Mouse (Mus musculus) urinary bladder, postnatal 10 days (tissue): Measurements from ENCODE around the gene Galnt6.
A peak's percentile ranks its signal among the peaks of the same experiment; 100 is the strongest.

Experiments used
- DNase-seq: peaks from one replicate; pipeline ENCODE4 v3.0.0; 2022; ENCODE audit warnings: low spot score

Galnt6 gene

GRCm38 (mm10) chr15:100683041-100683440 is 46.1 kb downstream of the Galnt6 start:
- DNase-seq = peak; percentile 39

- DNase-seq = no peak
Measured at GRCm38 (mm10) chr15:100681770-100682169, 47.4 kb downstream of the Galnt6 start.

GRCm38 (mm10) chr15:100680381-100680780 is 48.8 kb downstream of the Galnt6 start:
- DNase-seq = no peak

GRCm38 (mm10) chr15:100679005-100679404 is 50.2 kb downstream of the Galnt6 start:
- DNase-seq = no peak

- no peak for DNase-seq
Measured at GRCm38 (mm10) chr15:100678581-100678980, 50.6 kb downstream of the Galnt6 start.

- DNase-seq = no peak
Measured at GRCm38 (mm10) chr15:100677675-100678074, 51.5 kb downstream of the Galnt6 start.

GRCm38 (mm10) chr15:100676521-100676920 is 52.7 kb downstream of the Galnt6 start:
- no peak for DNase-seq

- DNase-seq = no peak
Measured at GRCm38 (mm10) chr15:100675486-100675885, 53.7 kb downstream of the Galnt6 start.

- DNase-seq = no peak
Measured at GRCm38 (mm10) chr15:100674566-100674965, 54.6 kb downstream of the Galnt6 start.

GRCm38 (mm10) chr15:100673585-100674391 is 55.4 kb downstream of the Galnt6 start:
- no peak for DNase-seq

GRCm38 (mm10) chr15:100670833-100671232 is 58.3 kb downstream of the Galnt6 start:
- DNase-seq = no peak

GRCm38 (mm10) chr15:100670004-100670403 is 59.2 kb downstream of the Galnt6 start:
- DNase-seq = no peak

GRCm38 (mm10) chr15:100669337-100669736 is 59.8 kb downstream of the Galnt6 start, which contains the start of gene Bin2:
Gene Bin2 (minus strand): TSS chr15:100669553.
- DNase-seq = no peak

GRCm38 (mm10) chr15:100667871-100668545 is 61.2 kb downstream of the Galnt6 start:
- no peak for DNase-seq

GRCm38 (mm10) chr15:100667420-100667819 is 61.8 kb downstream of the Galnt6 start:
- no peak for DNase-seq

GRCm38 (mm10) chr15:100666851-100667250 is 62.3 kb downstream of the Galnt6 start:
- no peak for DNase-seq

GRCm38 (mm10) chr15:100666219-100666696 is 62.9 kb downstream of the Galnt6 start:
- DNase-seq = no peak

GRCm38 (mm10) chr15:100665411-100666218 is 63.6 kb downstream of the Galnt6 start:
- DNase-seq = no peak

- no peak for DNase-seq
Measured at GRCm38 (mm10) chr15:100664813-100665274, 64.3 kb downstream of the Galnt6 start.

GRCm38 (mm10) chr15:100660805-100661204 is 68.4 kb downstream of the Galnt6 start:
- DNase-seq = no peak

- no peak for DNase-seq
Measured at GRCm38 (mm10) chr15:100660306-100660705, 68.9 kb downstream of the Galnt6 start.

- no peak for DNase-seq
Measured at GRCm38 (mm10) chr15:100655201-100655600, 74.0 kb downstream of the Galnt6 start.
